Mouse (Mus musculus) CD4-positive, CD25-positive, alpha-beta regulatory T cell (primary cell): ENCODE results near the gene Il34. TPM values are rescaled to one million over a fixed set of nuclear protein-coding genes. Genes with fewer than 3 reads are reported as not detected.

ENCODE experiments used
- polyA plus RNA-seq: library from polyadenylated mRNA; unstranded; fragments of 100-300 nt; shearing (Covaris generic); gene quantifications from one replicate; pipeline ENCODE4 v1.2.1, GENCODE M21; 2017

Gene Il34
- not detected for polyA plus RNA-seq

GRCm38 (mm10) chr8:110805669-110806068, at the start of gene Il34:
Gene Il34 (minus strand): TSS chr8:110805924.

GRCm38 (mm10) chr8:110846405-110847170, 40.9 kb upstream of the Il34 start, which contains the start of the genes Cog4 and Sf3b3:
Gene Cog4 (plus strand): TSS chr8:110846600.
Gene Sf3b3 (minus strand): TSS chr8:110846787.

GRCm38 (mm10) chr8:110720685-110721598, 84.8 kb downstream of the Il34 start, which contains the start of gene Mtss1l:
Gene Mtss1l (plus strand): TSS chr8:110721476.

Other genes starting within 250 kb of the Il34 start
- 56.6 TPM for gene Vac14, start 187.3 kb downstream of the Il34 start, polyA plus RNA-seq
- 0.13 TPM for gene Mtss1l, start 84.4 kb downstream of the Il34 start, polyA plus RNA-seq
- 56.0 TPM for gene Cog4, start 40.7 kb upstream of the Il34 start, polyA plus RNA-seq
- gene Sf3b3, start 40.9 kb upstream of the Il34 start, polyA plus RNA-seq = 180 TPM
- gene Fuk, start 96.6 kb upstream of the Il34 start, polyA plus RNA-seq = 11.8 TPM
- gene St3gal2, start 114.0 kb upstream of the Il34 start, polyA plus RNA-seq = 38.0 TPM
- gene Ddx19a, start 191.9 kb upstream of the Il34 start, polyA plus RNA-seq = 23.9 TPM
- 14.8 TPM for gene Ddx19b, start 225.8 kb upstream of the Il34 start, polyA plus RNA-seq
- gene Aars, start 227.2 kb upstream of the Il34 start, polyA plus RNA-seq = 45.1 TPM